Mouse (Mus musculus) erythroid progenitor cell, adult 5-6 weeks (primary cell): ENCODE results near the gene Tfcp2l1. TPM values are rescaled to one million over a fixed set of nuclear protein-coding genes. Genes with fewer than 3 reads are reported as not detected.

Experiments
- ATAC-seq: replicated peaks from 2 replicates; pipeline ENCODE4 v1.8.0; 2016; ENCODE audit warnings: moderate number of reproducible peaks, mild to moderate bottlenecking, moderate TSS enrichment, inconsistent platforms; ENCODE audit not compliant: poor library complexity, low FRiP score, severe bottlenecking
- total RNA-seq, 2 experiments: library from RNA; stranded (forward) in 1 of 2; stranded (reverse) in 1 of 2; fragments of 150-400 nt in 1 of 2; fragments of 186-747, 209-891 nt in 1 of 2; gene quantifications; 2 replicates each; pipeline versions ENCODE4 v1.2.3 to v1.2.4; 2015 to 2017; ENCODE audit warnings: low replicate concordance in 2 of 2

Tfcp2l1 gene
- total RNA-seq, 2 experiments from 2014 or later, result not detected

- ATAC-seq, result no peak
Observed at GRCm38 (mm10) chr1:118727075-118727474, 99.3 kb downstream of the Tfcp2l1 start.

DNA sequence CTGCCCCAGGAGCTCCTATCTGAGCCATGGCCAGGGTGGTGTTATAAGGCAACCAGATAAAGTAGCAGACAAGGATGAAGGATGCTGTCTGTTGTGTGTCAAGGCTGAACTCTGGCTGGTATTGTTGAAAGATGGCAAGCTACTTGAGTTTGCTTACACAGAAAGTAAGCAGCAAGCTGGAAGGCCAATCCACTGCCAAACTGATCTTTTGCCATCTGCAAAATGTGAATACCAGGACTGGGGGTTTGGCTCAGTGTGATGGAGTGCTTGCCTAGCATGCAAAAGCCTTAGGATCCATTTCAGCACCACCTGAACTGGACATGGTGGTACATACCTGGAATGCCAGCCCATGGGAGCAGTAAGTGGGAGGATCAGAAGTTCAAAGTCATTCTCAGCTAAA lies 101.1 kb downstream of the Tfcp2l1 start:
- ATAC-seq, result no peak

Other genes with a start within 250 kb of the Tfcp2l1 start
- gene Clasp1, start 238.9 kb upstream of the Tfcp2l1 start, total RNA-seq (2015; ENCODE audit: low replicate concordance), result 40.7 and 55.8 TPM in 2 replicates
- gene Clasp1, start 238.9 kb upstream of the Tfcp2l1 start, total RNA-seq (2017; ENCODE audit: low replicate concordance), result 34.4 and 45.4 TPM in 2 replicates